Mouse (Mus musculus) forebrain, embryonic 13.5 days (tissue): ENCODE measurements around the gene Thnsl1. TPM values are rescaled to one million over a fixed set of nuclear protein-coding genes. Genes with fewer than 3 reads are reported as not detected.

ENCODE experiments used
- ATAC-seq: fragments of 200-750 bp; cut with Nextera tagmentation; 2 replicates; pipeline ENCODE4 v1.8.0; 2017
- H3K27ac ChIP-seq: fragments of 300-500 bp; sonication (generic); 2 replicates; pipeline ENCODE4 v1.5.1; 2015; ENCODE audit warnings: inconsistent platforms, mild to moderate bottlenecking, moderate library complexity
- H3K27me3 ChIP-seq: fragments of 300-500 bp; sonication (generic); 2 replicates; pipeline ENCODE4 v1.6.1; 2015; ENCODE audit warnings: mild to moderate bottlenecking, inconsistent platforms
- H3K36me3 ChIP-seq: fragments of 300-500 bp; sonication (generic); 2 replicates; pipeline ENCODE4 v1.6.1; 2015; ENCODE audit warnings: mild to moderate bottlenecking, inconsistent platforms; ENCODE audit not compliant: poor library complexity, severe bottlenecking
- H3K4me1 ChIP-seq: fragments of 300-500 bp; sonication (generic); 2 replicates; pipeline ENCODE4 v1.6.1; 2015; ENCODE audit warnings: inconsistent platforms
- H3K4me2 ChIP-seq: fragments of 300-500 bp; sonication (generic); 2 replicates; pipeline ENCODE4 v1.6.1; 2015; ENCODE audit warnings: inconsistent platforms, mild to moderate bottlenecking, moderate library complexity
- H3K4me3 ChIP-seq: fragments of 300-500 bp; sonication (generic); 2 replicates; pipeline ENCODE4 v1.5.1; 2015; ENCODE audit warnings: mild to moderate bottlenecking, inconsistent platforms
- H3K9ac ChIP-seq: fragments of 300-500 bp; sonication (generic); 2 replicates; pipeline ENCODE4 v1.6.1; 2015; ENCODE audit warnings: mild to moderate bottlenecking, inconsistent platforms
- H3K9me3 ChIP-seq: fragments of 300-500 bp; sonication (generic); replicated peaks from 2 replicates; pipeline ENCODE4 v1.6.1; 2016; ENCODE audit warnings: inconsistent platforms
- WGBS: fragments of 180-500 bp; shearing (Covaris S2); methylation state at CpG from one replicate; pipeline ENCODE4 v1.1.7; 2015; 5-methylcytosine and 5-hydroxymethylcytosine counted together
- polyA plus RNA-seq: library from polyadenylated mRNA; unstranded; fragments of >200 nt; fragmentation: Nextera tagmentation; extraction: Ambion mirVana; gene quantifications from 2 replicates; pipeline ENCODE4 v1.2.1, GENCODE M21; 2015

Thnsl1 gene
- polyA plus RNA-seq, 1 experiment from 2014 or later: 20.2 TPM

GRCm38 (mm10) chr2:21244986-21245385 is 39.5 kb downstream of the Thnsl1 start:
- WGBS: 75% methylated on average over 4 of the region's 4 CpGs
- no peaks in the 10 kb centered on the region for H3K27me3 ChIP-seq
- no peak overlapping the region for H3K4me2 ChIP-seq
- no peak overlapping the region for H3K27ac ChIP-seq
- H3K9me3 ChIP-seq: no peaks in the 10 kb centered on the region
- H3K36me3 ChIP-seq: no peaks in the 10 kb centered on the region
- peaks cover 6% of the 10 kb centered on the region; the same call in 1 of the 2 replicates for H3K4me1 ChIP-seq
- no peak overlapping the region for H3K9ac ChIP-seq
- H3K4me3 ChIP-seq: no peak overlapping the region
- no peak for ATAC-seq

- 73% methylated on average over 2 of the region's 2 CpGs for WGBS
- no peak for ATAC-seq
- Histone ChIP-seq H3K4me3 (no peak overlapping the region), H3K9me3 (no peaks in the 10 kb centered on the region), H3K9ac (no peak overlapping the region), H3K27me3 (no peaks in the 10 kb centered on the region), H3K36me3 (no peaks in the 10 kb centered on the region), H3K4me2 (no peak overlapping the region), H3K27ac (no peak overlapping the region), H3K4me1 (no peaks in the 10 kb centered on the region)
Observed at GRCm38 (mm10) chr2:21245477-21246102, 40.1 kb downstream of the Thnsl1 start.

- WGBS: 68% methylated on average over 3 of the region's 3 CpGs
- no peak for ATAC-seq
- Histone ChIP-seq H3K27me3 (no peaks in the 10 kb centered on the region), H3K36me3 (no peaks in the 10 kb centered on the region), H3K4me2 (no peak overlapping the region), H3K4me1 (no peaks in the 10 kb centered on the region), H3K27ac (no peak overlapping the region), H3K9ac (no peak overlapping the region), H3K4me3 (no peak overlapping the region), H3K9me3 (no peaks in the 10 kb centered on the region)
Observed at GRCm38 (mm10) chr2:21253644-21254043, 48.1 kb downstream of the Thnsl1 start.

- Histone ChIP-seq H3K27ac (no peak overlapping the region), H3K9ac (no peak overlapping the region), H3K4me2 (no peak overlapping the region), H3K9me3 (no peaks in the 10 kb centered on the region), H3K4me3 (no peak overlapping the region), H3K27me3 (no peaks in the 10 kb centered on the region), H3K36me3 (no peaks in the 10 kb centered on the region), H3K4me1 (no peaks in the 10 kb centered on the region)
- no peak for ATAC-seq
Observed at GRCm38 (mm10) chr2:21254308-21254707, 48.8 kb downstream of the Thnsl1 start.

GRCm38 (mm10) chr2:21258281-21258680 is 52.8 kb downstream of the Thnsl1 start:
- no peak overlapping the region for H3K4me3 ChIP-seq
- no peak overlapping the region for H3K27ac ChIP-seq
- no peaks in the 10 kb centered on the region for H3K27me3 ChIP-seq
- no peak overlapping the region for H3K4me2 ChIP-seq
- peaks cover 3% of the 10 kb centered on the region; the same call in 1 of the 2 replicates for H3K4me1 ChIP-seq
- H3K9me3 ChIP-seq: no peaks in the 10 kb centered on the region
- H3K36me3 ChIP-seq: no peaks in the 10 kb centered on the region
- no peak overlapping the region for H3K9ac ChIP-seq
- 93% methylated on average over 4 of the region's 4 CpGs for WGBS
- ATAC-seq: no peak

- Histone ChIP-seq H3K4me1 (peaks cover 3% of the 10 kb centered on the region; the same call in 1 of the 2 replicates), H3K27ac (no peak overlapping the region)
Observed at GRCm38 (mm10) chr2:21259081-21259480, 53.6 kb downstream of the Thnsl1 start.

GRCm38 (mm10) chr2:21260060-21260459 is 54.5 kb downstream of the Thnsl1 start:
- WGBS: 58% methylated on average over 4 of the region's 4 CpGs
- ATAC-seq: peak; percentile 57
- H3K4me2 ChIP-seq: no peak overlapping the region

More at GRCm38 (mm10) chr2:21259081-21259480, 53.6 kb downstream of the Thnsl1 start:
- WGBS: 85% methylated on average over 5 of the region's 5 CpGs
- Histone ChIP-seq H3K9me3 (no peaks in the 10 kb centered on the region), H3K4me3 (no peak overlapping the region), H3K4me2 (no peak overlapping the region), H3K9ac (no peak overlapping the region), H3K36me3 (no peaks in the 10 kb centered on the region), H3K27me3 (no peaks in the 10 kb centered on the region)
- ATAC-seq: no peak

GRCm38 (mm10) chr2:21261370-21262006 is 56.0 kb downstream of the Thnsl1 start:
- WGBS: 19% methylated on average over 4 of the region's 4 CpGs
- H3K27me3 ChIP-seq: no peaks in the 10 kb centered on the region
- no peaks in the 10 kb centered on the region for H3K9me3 ChIP-seq
- ATAC-seq: peak; percentile 95
- H3K27ac ChIP-seq: no peak overlapping the region
- no peaks in the 10 kb centered on the region for H3K36me3 ChIP-seq
- H3K4me2 ChIP-seq: no peak overlapping the region
- H3K9ac ChIP-seq: no peak overlapping the region
- no peak overlapping the region for H3K4me3 ChIP-seq
- H3K4me1 ChIP-seq: peaks cover 4% of the 10 kb centered on the region

More at GRCm38 (mm10) chr2:21260060-21260459, 54.5 kb downstream of the Thnsl1 start:
- Histone ChIP-seq H3K4me1 (peaks cover 3% of the 10 kb centered on the region; the same call in 1 of the 2 replicates), H3K27me3 (no peaks in the 10 kb centered on the region), H3K9ac (no peak overlapping the region), H3K9me3 (no peaks in the 10 kb centered on the region), H3K4me3 (no peak overlapping the region), H3K36me3 (no peaks in the 10 kb centered on the region), H3K27ac (no peak overlapping the region; the same call in 1 of the 2 replicates)

- no peaks in the 10 kb centered on the region for H3K27me3 ChIP-seq
- no peak overlapping the region for H3K27ac ChIP-seq
- no peaks in the 10 kb centered on the region for H3K36me3 ChIP-seq
- H3K4me3 ChIP-seq: no peak overlapping the region
- ATAC-seq: no peak
- peaks cover 21% of the 10 kb centered on the region for H3K4me1 ChIP-seq
- H3K4me2 ChIP-seq: no peak overlapping the region
- no peaks in the 10 kb centered on the region for H3K9me3 ChIP-seq
- WGBS: 85% methylated on average over 4 of the region's 4 CpGs
- no peak overlapping the region for H3K9ac ChIP-seq
Observed at GRCm38 (mm10) chr2:21264031-21264430, 58.5 kb downstream of the Thnsl1 start.

Other genes starting within 250 kb of the Thnsl1 start
- 37.1 and 38.6 TPM in 2 replicates for gene Arhgap21, start 236.8 kb upstream of the Thnsl1 start, polyA plus RNA-seq
- gene Enkur, start 359 bp upstream of the Thnsl1 start, polyA plus RNA-seq: 2.1 and 2.3 TPM in 2 replicates
- gene Gpr158, start 161.8 kb downstream of the Thnsl1 start, polyA plus RNA-seq: 0.99 and 1.2 TPM in 2 replicates